Mouse (Mus musculus) heart, embryonic 10.5 days (tissue): Measurements from ENCODE around the gene Zp3. TPM values are rescaled to one million over a fixed set of nuclear protein-coding genes. Genes with fewer than 3 reads are reported as not detected.

ENCODE experiments used
- DNase-seq: peaks from one replicate; pipeline ENCODE4 v3.0.0-alpha.2; 2017; ENCODE audit warnings: low spot score
- H3K27ac ChIP-seq: fragments of 300-500 bp; sonication (generic); 2 replicates; pipeline ENCODE4 v1.5.1; 2016; ENCODE audit warnings: mild to moderate bottlenecking
- H3K27me3 ChIP-seq: fragments of 300-500 bp; sonication (generic); 2 replicates; pipeline ENCODE4 v1.6.1; 2016; ENCODE audit warnings: mild to moderate bottlenecking; ENCODE audit not compliant: poor library complexity, insufficient read depth, severe bottlenecking
- H3K36me3 ChIP-seq: fragments of 300-500 bp; sonication (generic); 2 replicates; pipeline ENCODE4 v1.6.1; 2016; ENCODE audit warnings: mild to moderate bottlenecking, moderate library complexity
- H3K4me1 ChIP-seq: fragments of 300-500 bp; sonication (generic); 2 replicates; pipeline ENCODE4 v1.6.1; 2016; ENCODE audit warnings: mild to moderate bottlenecking
- H3K4me3 ChIP-seq: fragments of 300-500 bp; sonication (generic); 2 replicates; pipeline ENCODE4 v1.5.1; 2016; ENCODE audit warnings: mild to moderate bottlenecking, moderate library complexity
- H3K9me3 ChIP-seq: fragments of 300-500 bp; sonication (generic); 2 replicates; pipeline ENCODE4 v1.6.1; 2016; ENCODE audit warnings: mild to moderate bottlenecking, moderate library complexity
- WGBS: fragments of 180-500 bp; shearing (Covaris S2); methylation state at CpG from one replicate; pipeline ENCODE4 v1.1.7; 2016; 5-methylcytosine and 5-hydroxymethylcytosine counted together
- polyA plus RNA-seq: library from polyadenylated mRNA; unstranded; fragments of >200 nt; fragmentation: Nextera tagmentation; extraction: Ambion mirVana; gene quantifications from 2 replicates; pipeline ENCODE4 v1.2.1, GENCODE M21; 2016

Gene Zp3
- polyA plus RNA-seq, 1 experiment from 2014 or later, result not detected

DNA sequence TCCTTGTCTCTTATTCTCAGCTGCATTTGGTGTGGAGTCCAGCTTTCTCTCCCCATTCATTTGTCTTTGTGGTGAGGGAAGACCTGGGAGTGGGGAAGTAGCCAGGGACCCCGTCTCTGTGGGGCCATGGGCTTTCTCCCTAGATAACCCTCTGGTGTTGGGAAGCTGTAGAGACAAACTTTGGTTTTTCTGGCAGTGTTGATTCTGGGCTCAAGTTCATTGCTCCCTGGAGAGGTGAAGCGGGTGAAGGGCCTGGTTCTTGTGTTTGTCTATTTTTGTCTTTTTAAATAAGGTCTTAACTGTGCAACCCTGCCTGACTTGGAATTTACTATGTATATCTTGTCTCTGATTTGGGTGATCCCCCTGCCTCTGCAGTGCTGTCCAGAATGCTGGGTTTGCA, 38.8 kb downstream of the Zp3 start:
- Histone ChIP-seq H3K4me1 (peaks cover 46% of the 10 kb centered on the region), H3K27ac (no peak overlapping the region), H3K4me3 (no peak overlapping the region), H3K36me3 (peaks cover 28% of the 10 kb centered on the region), H3K27me3 (no peaks in the 10 kb centered on the region), H3K9me3 (no peaks in the 10 kb centered on the region)
- DNase-seq, result no peak
- 71% methylated on average over 2 of the region's 2 CpGs for WGBS

DNA sequence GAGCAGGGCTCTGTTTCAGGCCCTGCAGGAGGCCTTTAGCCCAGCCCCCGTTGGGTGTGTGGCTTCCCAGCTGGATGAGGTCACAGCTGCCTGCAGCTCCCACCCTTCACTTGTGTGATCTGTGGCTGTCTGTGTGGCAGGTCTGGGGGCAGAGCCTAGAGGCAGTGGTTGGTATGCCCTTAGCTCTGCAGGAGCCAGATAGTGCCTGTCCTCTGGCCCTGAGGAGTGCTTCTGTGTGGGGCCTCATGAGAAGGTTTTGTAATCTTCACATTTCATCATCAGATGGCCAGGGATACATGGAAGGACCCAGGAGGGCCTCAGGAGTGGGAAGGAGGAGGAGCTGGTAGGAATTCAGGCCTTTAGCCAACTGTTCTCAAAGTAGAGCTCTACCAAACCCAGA, 40.0 kb downstream of the Zp3 start:
- peaks cover 46% of the 10 kb centered on the region for H3K4me1 ChIP-seq
- no peaks in the 10 kb centered on the region for H3K27me3 ChIP-seq
- no peaks in the 10 kb centered on the region for H3K9me3 ChIP-seq
- whole genome bisulfite sequencing, result 40% methylated on average over 1 of the region's 1 CpGs
- no peak overlapping the region for H3K4me3 ChIP-seq
- peak; percentile 87 for DNase-seq
- H3K27ac ChIP-seq, result 0 out of 2 replicates have a peak overlapping the region, but pooled peaks have one; percentile 37
- H3K36me3 ChIP-seq, result peaks cover 26% of the 10 kb centered on the region

DNA sequence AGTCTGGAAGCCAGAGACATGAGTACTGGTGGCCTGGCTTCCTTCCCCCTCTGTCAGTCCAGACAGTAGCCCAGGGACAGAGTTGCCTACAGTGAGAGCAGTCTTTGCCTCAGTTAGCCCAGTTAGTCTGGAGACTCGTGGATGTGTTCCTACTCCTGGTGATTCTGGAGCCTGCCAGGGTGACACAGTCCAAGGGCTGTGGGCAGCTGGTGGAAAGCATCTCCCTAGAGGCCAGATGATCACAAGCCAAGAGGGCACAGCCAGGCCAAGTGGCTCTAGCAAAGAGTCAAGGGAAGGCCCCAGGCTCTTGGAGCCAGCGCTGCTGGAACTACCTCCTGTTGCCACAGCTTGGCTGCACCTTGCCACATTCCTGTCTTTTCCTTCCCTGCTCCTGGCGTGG, 45.8 kb downstream of the Zp3 start:
- no peaks in the 10 kb centered on the region for H3K9me3 ChIP-seq
- H3K36me3 ChIP-seq, result peaks cover 68% of the 10 kb centered on the region
- WGBS, result 84% methylated on average over 3 of the region's 3 CpGs
- no peak overlapping the region for H3K27ac ChIP-seq
- H3K27me3 ChIP-seq, result no peaks in the 10 kb centered on the region
- H3K4me1 ChIP-seq, result peaks cover 7% of the 10 kb centered on the region
- DNase-seq, result no peak
- H3K4me3 ChIP-seq, result no peak overlapping the region

DNA sequence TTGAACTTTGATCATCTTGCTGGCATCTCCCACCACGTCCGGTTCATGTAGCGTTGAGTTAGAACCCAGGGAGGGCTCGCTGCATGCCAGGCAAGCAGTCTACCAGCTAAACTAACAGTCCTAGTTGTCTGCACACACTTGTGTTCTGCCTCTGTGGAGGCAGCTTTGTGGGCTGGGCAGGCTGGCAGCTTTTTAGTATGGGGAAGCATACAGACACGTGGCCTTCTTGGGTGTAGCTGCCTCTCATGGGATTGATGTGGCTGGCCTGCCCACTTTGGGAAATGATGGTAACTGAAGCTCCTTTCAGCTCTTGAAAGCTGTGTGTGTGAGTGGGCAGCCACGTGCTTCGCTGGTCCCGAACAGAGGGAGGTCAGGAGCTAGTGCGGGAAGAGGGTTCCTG, 47.0 kb downstream of the Zp3 start:
- WGBS, result 90% methylated on average over 9 of the region's 9 CpGs
- DNase-seq, result no peak
- Histone ChIP-seq H3K27ac (no peak overlapping the region), H3K4me3 (no peak overlapping the region), H3K36me3 (peaks cover 72% of the 10 kb centered on the region), H3K9me3 (no peaks in the 10 kb centered on the region), H3K27me3 (no peaks in the 10 kb centered on the region), H3K4me1 (0 out of 2 replicates have a peak, but pooled peaks cover 4% of the 10 kb centered on the region)

DNA sequence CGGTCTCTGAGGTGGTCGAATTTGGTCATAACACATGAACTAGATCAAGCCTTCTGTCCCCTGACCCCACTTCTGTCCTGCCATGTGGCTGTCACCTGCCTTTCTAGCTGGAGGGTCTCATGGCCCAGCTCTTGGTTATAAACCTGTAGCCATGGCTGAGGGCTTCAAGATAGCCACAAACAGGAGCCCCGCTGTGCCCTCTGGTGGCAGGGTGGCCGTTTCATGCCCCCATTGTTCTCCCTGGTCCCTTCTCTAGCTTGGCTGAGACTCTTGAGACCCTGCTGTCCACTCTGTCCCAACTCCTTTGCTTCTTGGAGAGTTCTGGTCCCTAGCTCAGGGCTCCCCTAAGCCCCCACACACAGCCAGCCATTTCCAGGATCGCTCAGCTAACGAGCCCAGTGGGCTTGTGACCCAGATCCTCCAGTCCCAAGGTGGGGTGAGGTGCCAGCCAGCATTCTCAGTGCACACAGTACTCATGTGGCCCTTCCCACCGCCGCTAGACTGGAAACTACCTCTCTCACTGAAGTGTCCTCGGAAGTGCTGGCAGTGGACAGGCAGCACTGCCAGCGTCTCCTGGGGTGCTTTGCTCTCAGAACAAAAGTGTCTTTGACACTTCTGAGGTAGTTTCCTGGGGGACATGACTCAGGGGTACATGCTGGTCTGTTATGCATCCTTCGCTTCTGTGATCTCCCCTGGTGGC, 47.9 kb downstream of the Zp3 start:
- Histone ChIP-seq H3K9me3 (no peaks in the 10 kb centered on the region), H3K27me3 (no peaks in the 10 kb centered on the region), H3K4me3 (no peak overlapping the region), H3K27ac (no peak overlapping the region), H3K4me1 (0 out of 2 replicates have a peak, but pooled peaks cover 4% of the 10 kb centered on the region), H3K36me3 (peaks cover 77% of the 10 kb centered on the region)
- WGBS, result 82% methylated on average over 11 of the region's 11 CpGs
- no peak for DNase-seq

DNA sequence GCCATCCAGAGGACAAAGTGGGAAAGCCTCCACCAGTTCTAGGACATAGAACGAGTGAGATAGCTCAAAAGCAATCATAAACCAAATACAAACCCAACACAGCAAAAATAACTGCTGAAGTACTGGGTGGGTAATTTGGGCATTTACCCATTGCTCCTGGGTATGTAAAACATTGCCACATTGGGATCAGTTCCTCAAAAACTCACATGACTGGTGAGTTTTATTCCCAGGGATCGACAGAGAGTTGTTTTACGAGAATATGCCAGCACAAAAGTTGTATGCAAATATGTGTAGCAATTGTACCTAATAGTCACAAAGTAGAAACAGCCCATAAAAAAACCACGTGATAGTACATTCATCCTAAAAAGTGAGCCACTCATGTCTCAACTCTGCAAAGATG, 55.0 kb downstream of the Zp3 start:
- Histone ChIP-seq H3K4me1 (peaks cover 16% of the 10 kb centered on the region), H3K27me3 (no peaks in the 10 kb centered on the region), H3K27ac (no peak overlapping the region), H3K4me3 (no peak overlapping the region), H3K9me3 (no peaks in the 10 kb centered on the region), H3K36me3 (peaks cover 33% of the 10 kb centered on the region)
- no peak for DNase-seq
- 79% methylated on average over 4 of the region's 4 CpGs for WGBS

DNA sequence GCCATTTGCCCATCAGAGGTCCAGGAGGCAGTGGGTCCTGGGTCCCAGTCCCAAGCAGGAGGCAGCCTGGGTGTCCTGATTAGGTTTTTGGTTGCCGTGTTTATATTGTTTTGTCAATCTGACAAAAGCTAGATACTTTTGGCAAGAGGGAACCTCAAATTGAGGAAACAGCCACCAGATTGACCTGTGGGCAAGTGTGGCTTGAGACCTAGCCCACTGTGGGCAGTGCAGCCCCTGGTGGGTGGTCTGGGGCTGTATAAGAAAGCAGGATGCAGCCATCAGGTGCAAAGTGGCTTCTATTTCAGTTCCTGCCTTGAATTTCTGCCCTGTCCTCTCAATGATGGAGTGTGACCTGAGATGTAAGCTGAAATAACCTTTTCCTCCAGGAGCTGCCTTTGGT, 55.4 kb downstream of the Zp3 start:
- no peak overlapping the region for H3K4me3 ChIP-seq
- no peak for DNase-seq
- 74% methylated on average over 1 of the region's 1 CpGs for WGBS
- H3K27ac ChIP-seq, result no peak overlapping the region
- H3K36me3 ChIP-seq, result peaks cover 28% of the 10 kb centered on the region
- H3K4me1 ChIP-seq, result peaks cover 19% of the 10 kb centered on the region
- no peaks in the 10 kb centered on the region for H3K27me3 ChIP-seq
- H3K9me3 ChIP-seq, result no peaks in the 10 kb centered on the region

DNA sequence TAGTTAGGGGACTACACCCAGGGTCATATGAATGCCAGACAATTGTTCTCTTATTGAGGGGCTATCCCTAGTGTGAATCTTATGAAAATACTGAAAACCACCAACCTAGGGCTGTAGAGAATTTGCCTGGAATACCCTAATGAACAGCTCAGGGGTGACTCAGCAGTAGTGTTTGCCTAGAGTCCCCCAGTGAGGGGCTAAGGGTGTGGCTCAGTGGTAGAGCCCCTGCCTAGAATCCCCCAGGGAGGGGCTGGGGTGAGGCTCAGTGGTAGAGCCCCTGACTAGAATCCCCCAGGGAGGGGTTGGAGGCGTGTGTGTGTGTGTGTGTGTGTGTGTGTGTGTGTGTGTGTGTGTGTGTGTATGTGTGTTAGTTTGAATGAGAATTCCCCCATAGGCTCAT, 56.8 kb downstream of the Zp3 start:
- H3K27ac ChIP-seq, result no peak overlapping the region
- 89% methylated on average over 1 of the region's 1 CpGs for WGBS
- H3K4me1 ChIP-seq, result peaks cover 19% of the 10 kb centered on the region
- no peak for DNase-seq
- no peaks in the 10 kb centered on the region for H3K27me3 ChIP-seq
- no peaks in the 10 kb centered on the region for H3K9me3 ChIP-seq
- H3K36me3 ChIP-seq, result peaks cover 15% of the 10 kb centered on the region
- no peak overlapping the region for H3K4me3 ChIP-seq

Other genes with a start within 250 kb of the Zp3 start
- 36.2 and 45.5 TPM in 2 replicates for gene Tmem120a, start 235.7 kb upstream of the Zp3 start, polyA plus RNA-seq
- gene Styxl1, start 201.7 kb upstream of the Zp3 start, polyA plus RNA-seq, result 0.14 TPM in 2 replicates
- 856 and 984 TPM in 2 replicates for gene Mdh2, start 201.6 kb upstream of the Zp3 start, polyA plus RNA-seq
- gene Srrm3, start 173.2 kb upstream of the Zp3 start, polyA plus RNA-seq, result 0.26 TPM in 1 of 2 replicates, not detected in the other
- gene Hspb1, start 92.2 kb upstream of the Zp3 start, polyA plus RNA-seq, result 655 and 948 TPM in 2 replicates
- 202 and 227 TPM in 2 replicates for gene Ywhag, start 45.5 kb upstream of the Zp3 start, polyA plus RNA-seq
- gene Ssc4d, start 5.6 kb upstream of the Zp3 start, polyA plus RNA-seq, result 2.3 and 5.2 TPM in 2 replicates
- gene Dtx2, start 14.7 kb downstream of the Zp3 start, polyA plus RNA-seq, result 36.0 and 37.6 TPM in 2 replicates
- gene Upk3b, start 58.4 kb downstream of the Zp3 start, polyA plus RNA-seq, result 78.3 and 81.2 TPM in 2 replicates
- 0.87 and 2.6 TPM in 2 replicates for gene Upk3bl, start 74.4 kb downstream of the Zp3 start, polyA plus RNA-seq
- gene Rasa4, start 103.8 kb downstream of the Zp3 start, polyA plus RNA-seq, result 0.54 and 2.0 TPM in 2 replicates
- 180 and 217 TPM in 2 replicates for gene Polr2j, start 136.5 kb downstream of the Zp3 start, polyA plus RNA-seq
- gene Lrwd1, start 156.0 kb downstream of the Zp3 start, polyA plus RNA-seq, result 31.5 and 42.2 TPM in 2 replicates
- gene Alkbh4, start 156.0 kb downstream of the Zp3 start, polyA plus RNA-seq, result 18.0 and 21.7 TPM in 2 replicates
- gene Orai2, start 190.6 kb downstream of the Zp3 start, polyA plus RNA-seq, result 2.2 and 3.3 TPM in 2 replicates
- gene Prkrip1, start 218.9 kb downstream of the Zp3 start, polyA plus RNA-seq, result 49.2 and 56.1 TPM in 2 replicates